Mouse (Mus musculus) fibroblast of lung, adult 2 months (primary cell): Measurements from ENCODE around the gene Ctnnbip1.
"Not testable (repeated sequence)": the region's sequence is repeated elsewhere in the genome, so short reads cannot be mapped to it uniquely, and the experiment has no call there.

Source experiments
- DNase-seq: peaks from one replicate; pipeline ENCODE4 v3.0.0-alpha.2; 2011; ENCODE audit warnings: low read depth

The Ctnnbip1 gene

GRCm38 (mm10) chr4:149586783-149587595 lies 69.0 kb downstream of the Ctnnbip1 start:
- DNase-seq, result no peak

- no peak for DNase-seq
These were observed 69.6 kb downstream of the Ctnnbip1 start for GRCm38 (mm10) chr4:149587596-149588168.

GRCm38 (mm10) chr4:149590200-149590599 lies 72.2 kb downstream of the Ctnnbip1 start:
- no peak for DNase-seq

DNA sequence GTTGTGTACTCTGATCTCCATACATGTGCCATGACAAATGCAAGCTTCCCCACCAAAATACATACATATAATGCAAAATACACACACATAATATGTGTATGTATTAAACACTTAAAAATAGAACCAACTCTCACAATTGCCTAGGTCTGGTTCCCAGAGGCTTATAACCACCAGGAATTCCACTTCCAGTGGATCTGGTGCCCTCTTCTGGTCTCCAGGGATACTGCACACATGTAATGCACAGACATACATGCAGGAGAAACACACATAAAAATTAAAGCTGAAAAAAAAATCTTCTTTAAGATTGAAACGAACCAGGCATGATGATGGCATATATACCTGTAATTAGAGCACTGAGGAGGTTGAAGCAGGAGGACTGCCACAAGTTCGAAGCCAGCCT lies 73.5 kb downstream of the Ctnnbip1 start:
- DNase-seq, result no peak

DNA sequence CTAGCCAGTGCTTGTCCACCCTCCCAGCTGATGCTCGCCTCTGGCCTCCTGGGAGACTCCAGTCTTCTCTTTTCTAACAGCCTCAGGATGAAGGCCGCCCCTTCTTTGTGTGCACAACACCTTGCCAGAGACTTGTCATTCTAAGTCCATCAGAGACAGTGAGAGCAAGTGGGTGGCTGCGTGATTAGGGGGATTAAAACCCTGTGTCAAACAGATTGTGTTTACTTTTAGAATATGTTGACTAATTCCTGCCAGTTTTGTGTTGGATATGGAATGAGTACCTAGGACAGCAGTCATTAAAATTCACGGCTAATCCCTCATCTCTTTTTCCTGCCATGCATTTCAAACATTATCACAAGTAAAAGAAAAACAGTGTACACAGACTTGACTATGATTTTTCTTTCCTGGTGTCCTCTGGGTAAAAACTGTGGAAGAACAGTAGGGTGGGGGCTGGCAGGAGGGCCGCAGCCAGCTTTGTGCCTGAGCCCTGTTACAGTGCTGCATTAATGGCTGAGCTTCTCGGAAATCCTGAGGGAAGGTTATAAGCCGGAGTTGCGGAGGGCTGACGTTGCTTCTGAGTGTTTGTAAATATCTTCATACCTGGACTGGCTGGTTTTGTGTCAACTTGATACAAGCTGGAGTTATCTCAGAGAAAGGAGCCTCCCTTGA lies 77.0 kb downstream of the Ctnnbip1 start:
- no peak for DNase-seq

DNA sequence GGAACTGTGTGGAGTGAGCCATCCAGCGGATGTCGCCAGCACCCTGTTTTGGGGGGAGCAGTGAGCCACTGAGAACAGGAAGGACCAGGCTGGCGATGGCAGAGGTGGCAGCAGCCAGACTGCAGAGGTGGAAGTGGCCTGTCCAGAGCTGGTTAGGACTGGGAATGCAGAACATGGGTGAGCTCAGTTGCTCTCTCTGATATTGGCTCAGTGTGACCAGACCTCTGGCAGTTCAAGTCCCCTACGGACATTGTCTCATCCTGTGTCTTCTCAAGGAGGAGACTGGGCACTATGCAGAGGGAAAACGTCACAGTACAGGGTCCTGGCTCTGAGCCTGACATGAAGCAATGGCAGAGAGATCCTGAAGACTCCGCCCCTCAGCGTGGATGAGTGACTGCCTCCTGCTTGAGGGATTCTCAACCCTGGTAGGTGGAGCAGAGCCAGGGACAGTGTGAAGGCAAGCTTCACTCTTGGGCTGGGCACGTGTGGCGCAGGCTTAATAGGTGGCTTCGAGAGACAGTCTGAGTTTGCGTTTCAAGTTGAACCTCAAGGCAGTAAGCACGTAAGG lies 79.7 kb downstream of the Ctnnbip1 start:
- no peak for DNase-seq

- no peak for DNase-seq
These were observed 81.5 kb downstream of the Ctnnbip1 start for GRCm38 (mm10) chr4:149599549-149599948.

GRCm38 (mm10) chr4:149600130-149600529 lies 82.1 kb downstream of the Ctnnbip1 start:
- DNase-seq, result no peak

DNA sequence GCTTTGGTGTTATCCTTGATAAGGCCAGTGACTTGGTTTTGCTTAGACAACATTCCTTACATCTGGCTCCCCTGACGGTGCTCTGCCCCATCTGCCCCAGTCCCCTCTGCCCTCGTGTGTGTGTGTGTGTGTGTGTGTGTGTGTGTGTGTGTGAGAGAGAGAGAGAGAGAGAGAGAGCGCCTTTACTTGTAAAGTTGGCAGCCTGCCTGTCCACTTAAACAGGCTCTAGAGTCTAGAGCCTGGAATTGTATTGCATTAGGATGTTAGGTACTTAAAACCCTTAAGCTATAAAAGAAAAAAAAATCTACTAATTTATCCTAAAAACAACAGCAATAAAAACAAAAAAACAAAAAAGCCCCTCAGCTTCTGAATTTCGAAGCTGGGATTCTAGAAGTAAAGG lies 83.4 kb downstream of the Ctnnbip1 start:
- no peak for DNase-seq

- no peak for DNase-seq
These were observed 84.2 kb downstream of the Ctnnbip1 start for GRCm38 (mm10) chr4:149602236-149602635.

DNA sequence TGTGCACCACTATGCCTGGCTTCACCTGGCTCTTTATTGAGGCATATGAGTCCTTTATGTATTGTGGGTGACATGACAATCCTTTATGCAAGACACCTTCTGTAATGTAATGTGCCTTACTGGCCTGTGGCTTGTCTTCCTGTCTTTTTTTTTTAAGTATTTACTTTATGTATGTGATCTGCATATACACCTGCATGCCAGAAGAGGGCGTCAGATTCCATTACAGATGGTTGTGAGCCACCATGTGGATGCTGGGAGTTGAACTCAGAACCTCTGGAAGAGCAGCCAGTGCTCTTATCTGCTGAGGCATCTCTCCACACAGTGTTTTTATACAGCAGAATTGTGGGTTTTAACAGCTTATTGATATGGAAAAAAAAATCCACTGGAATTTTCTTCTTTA lies 85.8 kb downstream of the Ctnnbip1 start:
- no peak for DNase-seq

DNA sequence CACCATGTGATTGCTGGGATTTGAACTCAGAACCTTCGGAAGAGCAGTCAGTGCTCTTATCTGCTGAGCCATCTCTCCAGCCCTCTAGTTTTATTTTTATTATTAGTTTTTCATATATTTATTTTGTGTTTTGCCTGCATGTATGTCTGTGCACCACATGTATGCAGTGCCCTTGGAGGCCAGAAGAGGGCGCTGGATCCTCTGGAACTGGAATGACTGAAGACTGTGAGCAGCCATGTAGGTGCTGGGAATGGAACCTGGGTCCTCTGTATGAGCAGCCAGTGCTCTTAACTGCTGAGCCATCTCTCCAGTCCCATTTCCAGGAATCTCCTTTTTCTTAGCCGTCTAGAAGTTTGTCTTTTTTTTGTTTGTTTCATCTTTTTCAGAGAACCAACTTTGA lies 86.5 kb downstream of the Ctnnbip1 start:
- DNase-seq, result no peak

DNA sequence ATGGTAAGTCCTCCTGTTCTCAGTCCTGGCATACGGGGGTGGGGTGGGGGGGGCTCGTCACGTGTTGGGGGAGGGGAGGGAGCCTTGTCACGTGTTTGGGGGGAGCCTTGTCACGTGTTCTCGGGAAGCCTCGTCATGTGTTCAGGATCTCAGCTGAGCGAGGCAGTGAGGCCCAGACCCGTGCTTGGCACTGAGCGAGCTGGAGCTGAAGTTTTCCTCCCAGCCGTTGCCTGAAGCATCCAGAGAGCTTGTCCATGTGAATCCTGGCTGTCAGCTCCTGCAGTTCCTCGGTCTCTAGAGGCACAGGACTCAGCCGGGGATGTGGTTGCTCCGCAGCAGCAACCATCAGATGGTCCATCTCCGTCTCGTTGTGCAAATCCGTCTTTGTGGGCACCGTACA lies 88.0 kb downstream of the Ctnnbip1 start:
- DNase-seq, result no peak

GRCm38 (mm10) chr4:149606766-149607358 lies 88.8 kb downstream of the Ctnnbip1 start:
- no peak for DNase-seq

DNA sequence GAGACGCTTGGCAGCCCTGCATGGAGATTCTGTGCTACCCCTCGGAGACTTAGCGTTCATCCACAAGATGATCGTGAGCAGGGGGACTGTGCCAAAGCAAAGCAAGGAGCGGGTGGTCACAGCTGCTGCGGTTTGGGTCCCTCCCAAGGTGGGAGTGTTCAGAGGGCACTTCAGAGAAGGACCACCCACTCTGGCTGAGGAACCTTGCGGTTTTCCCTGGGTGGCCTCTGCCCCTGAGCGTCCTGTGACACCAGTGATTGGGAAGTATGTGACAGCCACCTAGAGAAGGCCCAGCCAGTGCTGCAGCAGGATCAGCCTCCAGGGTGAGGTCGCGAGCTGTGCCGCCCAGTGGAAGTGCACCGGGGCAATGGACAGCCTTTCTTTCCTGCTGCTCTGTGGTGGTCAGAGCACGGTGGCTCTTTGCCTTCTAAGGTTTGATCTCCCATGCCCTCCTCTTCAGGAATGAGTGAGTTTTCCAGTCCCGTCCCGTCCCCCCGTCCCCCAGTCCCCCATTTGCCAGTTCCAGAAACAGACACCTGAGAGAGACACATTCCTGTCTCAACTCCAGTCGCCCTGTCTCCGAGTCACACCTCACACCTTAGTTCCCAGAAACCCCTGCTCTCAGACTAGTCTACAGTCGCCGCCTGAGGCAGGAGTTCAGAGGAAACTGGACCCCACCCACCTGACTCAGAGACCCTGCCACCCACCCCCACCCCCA lies 89.7 kb downstream of the Ctnnbip1 start:
- DNase-seq, result no peak

- no peak for DNase-seq
These were observed 90.2 kb downstream of the Ctnnbip1 start for GRCm38 (mm10) chr4:149608309-149608638.

GRCm38 (mm10) chr4:149609256-149610025 lies 91.4 kb downstream of the Ctnnbip1 start:
- DNase-seq, result no peak

GRCm38 (mm10) chr4:149611376-149612044 lies 93.5 kb downstream of the Ctnnbip1 start:
- DNase-seq, result no peak

- not testable (repeated sequence) for DNase-seq
These were observed 95.5 kb downstream of the Ctnnbip1 start for GRCm38 (mm10) chr4:149613497-149613896.

- no peak for DNase-seq
These were observed 96.8 kb downstream of the Ctnnbip1 start for GRCm38 (mm10) chr4:149614869-149615268.
